Mouse (Mus musculus): ENCODE results near the gene Cmas. TPM values are rescaled to one million over a fixed set of nuclear protein-coding genes. Genes with fewer than 3 reads are reported as not detected.
A peak's percentile ranks its signal among the peaks of the same experiment; 100 is the strongest.

The Cmas gene
- polyA plus RNA-seq, 1 experiment, result 16.1 TPM

DNA sequence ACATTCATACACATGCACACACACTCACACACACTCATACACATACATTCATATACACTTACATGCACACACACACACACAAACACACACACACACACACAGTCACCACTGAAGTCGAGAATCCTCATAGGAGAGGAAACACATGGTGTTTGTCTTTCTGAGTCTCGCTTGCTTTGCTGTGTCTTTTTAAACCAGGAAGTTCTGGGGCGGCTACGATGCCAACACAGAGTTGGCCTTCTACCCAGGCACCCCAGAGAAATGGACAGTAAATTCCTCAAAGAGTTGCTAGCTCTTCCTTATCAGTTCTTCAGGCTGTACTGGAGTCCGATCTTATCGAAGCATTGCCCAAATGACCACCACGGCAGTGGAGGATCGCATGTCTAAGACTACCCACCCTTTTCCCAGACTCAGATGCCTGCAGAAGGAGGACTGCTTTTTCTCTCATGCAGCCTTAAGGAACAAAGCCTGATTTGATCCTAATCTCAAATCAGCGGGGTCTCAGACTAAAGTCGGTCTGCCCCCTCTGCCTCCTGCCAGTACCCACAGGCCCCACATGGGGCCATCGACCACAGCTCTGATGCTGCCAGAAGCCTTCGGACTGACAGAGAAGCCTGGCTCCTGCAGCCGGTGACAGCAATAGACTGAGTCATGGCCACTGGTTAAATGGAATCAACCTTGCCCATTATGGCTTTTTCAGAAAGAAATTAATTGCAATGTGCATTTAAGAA is 35.9 kb downstream of the Cmas start:
- DNase-seq (ENCODE audit: low read depth), result no peak

DNA sequence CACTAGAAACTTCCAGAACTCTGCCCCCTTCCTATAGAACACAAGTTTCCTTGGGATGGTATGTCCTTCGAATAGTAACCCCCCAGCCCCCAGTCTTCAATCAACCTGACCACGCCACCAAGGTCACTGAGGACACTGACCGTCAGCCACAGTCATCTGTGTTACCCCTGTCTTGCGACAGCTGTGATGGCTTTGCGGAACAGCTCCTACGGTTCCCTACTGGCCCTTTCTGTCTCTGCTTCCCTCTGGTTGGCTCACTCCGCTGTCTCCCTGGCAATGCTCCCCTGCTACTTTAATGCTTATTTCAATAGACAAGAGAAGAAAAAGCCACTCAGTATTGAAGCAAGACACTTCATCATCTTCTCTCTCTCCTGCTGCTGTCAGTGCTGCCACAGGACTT is 37.0 kb downstream of the Cmas start:
- no peak for DNase-seq (ENCODE audit: low read depth)

DNA sequence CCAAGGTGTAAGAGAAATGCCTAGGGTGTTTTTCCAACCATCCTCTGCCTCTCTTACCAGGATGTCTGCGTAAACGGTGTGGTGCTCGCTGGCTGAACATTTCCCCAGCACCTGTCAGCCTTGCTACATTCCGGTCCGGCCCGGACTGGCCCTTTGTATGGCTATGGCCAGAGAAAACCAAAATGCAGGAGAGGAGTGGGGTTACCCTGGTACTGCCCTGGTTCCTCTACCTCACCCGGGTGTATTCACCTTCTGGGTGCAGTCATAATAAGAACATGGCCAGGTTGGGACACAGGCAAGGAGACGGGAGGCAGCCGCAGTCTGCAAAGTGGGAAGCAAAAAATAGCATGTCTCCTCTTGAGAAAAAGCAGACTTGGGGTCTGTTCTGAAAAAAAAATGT is 38.6 kb downstream of the Cmas start:
- no peak for DNase-seq (ENCODE audit: low read depth)

DNA sequence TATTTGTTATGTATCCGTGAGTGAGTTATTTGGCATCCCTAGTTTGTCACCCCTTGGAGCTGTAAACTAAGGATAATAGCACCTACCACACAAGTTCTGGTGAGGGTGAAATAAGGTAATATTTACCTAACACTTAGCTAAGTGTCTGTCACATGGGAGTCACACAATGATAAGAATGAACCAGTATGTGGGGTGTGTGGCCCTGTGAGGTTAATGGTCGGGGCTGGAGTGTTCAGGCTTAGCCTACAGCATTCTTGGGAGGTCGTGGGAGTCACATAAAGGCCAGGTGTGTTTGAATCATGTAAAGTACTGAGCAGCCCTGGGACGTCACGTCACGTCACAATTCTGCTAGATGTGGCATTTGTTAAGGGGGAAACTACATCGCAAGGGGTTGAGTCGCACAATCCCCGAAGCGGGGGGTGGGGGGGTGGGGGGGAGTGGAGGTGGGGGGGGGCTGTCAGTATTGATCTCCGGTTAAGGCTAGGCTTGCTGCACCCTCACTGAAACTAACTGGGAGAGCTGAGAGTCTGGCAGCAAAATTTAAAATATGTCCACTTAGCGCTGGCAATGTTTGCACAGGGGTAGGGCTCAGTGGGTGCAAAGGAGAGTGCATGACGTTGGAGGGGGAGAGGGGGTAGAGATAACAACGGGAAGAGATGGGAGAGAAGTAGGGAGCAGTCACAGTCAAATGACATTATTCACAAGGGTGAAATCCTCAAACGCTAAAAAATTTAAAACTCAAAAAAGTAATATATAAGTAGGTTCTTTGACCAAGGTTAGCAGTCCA is 39.4 kb downstream of the Cmas start:
- DNase-seq (ENCODE audit: low read depth), result no peak

DNA sequence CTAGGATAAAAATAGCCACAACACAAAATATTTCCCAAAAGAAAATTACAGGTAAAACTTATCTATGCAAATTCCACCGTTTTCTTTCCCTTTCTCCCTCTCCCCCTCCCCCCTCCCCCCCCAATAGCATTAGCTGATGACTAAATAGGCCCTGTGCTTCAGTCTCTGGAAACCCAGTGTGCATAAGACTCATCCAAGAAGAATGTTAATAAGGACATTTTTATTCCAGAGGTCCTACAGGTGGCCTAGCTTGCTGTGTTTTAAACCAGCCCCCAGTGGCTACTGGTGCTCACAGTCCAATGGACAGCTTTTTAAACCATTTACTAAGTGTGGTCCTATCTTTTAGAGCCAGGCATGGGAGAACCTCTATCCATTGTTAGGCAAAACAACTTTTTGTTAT is 41.5 kb downstream of the Cmas start:
- no peak for DNase-seq (ENCODE audit: low read depth)

DNA sequence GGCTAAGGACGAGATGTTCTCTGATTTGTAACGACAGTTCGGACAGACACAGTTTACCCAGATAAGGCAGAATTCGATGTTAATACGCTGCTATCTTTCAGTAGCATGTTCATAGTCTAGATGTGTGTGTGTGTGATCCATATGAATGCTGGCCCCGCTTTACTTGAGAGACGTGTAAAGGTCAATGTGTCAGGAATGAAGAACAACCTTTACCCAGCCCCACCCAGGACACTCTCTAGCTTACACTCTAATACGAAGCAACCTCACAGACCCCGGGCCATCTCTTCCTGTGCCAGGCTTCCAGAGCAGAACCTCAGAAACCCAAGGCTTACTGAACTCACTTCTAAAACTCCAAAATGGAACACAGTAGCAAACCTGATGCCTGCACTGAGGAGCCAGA is 42.4 kb downstream of the Cmas start:
- no peak for DNase-seq (ENCODE audit: low read depth)

DNA sequence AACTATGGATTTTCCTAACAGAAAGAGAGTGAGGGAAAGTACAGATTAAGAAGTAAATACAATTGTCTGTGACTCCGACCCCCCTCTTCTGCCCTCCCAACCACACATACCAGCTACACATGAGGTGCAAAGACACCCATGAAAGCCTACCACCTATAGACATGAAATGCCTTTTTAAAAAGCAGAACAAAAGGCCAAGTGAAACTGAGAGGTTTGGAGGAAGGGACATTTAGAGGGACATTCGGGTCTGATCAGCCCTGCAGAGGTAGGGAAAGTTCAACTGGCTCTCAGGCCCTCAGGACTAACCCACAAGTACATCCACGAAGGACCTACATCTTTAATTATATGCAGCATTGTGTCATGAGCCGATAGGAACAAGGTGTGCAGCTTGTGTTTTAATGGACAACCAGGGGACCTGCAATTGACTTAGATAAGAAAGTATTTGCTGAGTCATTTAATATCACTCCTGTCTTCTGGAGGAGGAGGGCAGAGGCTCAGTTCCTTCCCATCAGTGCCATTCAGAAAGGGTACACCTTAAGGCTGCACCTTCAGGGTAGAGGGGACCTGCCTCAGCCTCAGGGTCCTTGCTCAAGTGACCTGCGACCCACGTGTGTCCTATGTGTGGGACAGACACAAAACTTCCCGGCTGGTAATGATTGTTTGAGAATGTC is 43.4 kb downstream of the Cmas start:
- no peak for DNase-seq (ENCODE audit: low read depth)

DNA sequence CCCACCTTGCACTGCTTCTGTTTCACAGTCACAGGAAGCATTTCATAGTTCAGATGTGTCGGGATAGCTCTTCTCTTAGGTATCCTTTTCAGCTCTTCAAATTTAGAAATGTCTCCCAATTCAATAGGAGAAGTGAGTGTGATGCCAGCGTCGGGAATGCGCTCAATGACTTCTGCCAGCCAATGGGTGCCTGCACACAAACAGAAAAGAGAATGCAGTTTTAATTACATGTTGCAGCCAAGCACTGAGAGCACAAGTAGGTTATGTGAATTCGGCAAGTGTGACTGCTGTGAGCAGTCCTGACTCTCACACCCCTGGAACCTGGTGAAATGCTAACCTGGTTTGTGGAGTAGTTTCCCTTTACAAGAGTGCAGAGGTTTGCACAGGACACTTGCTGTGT is 45.2 kb downstream of the Cmas start:
- DNase-seq (ENCODE audit: low read depth), result no peak

DNA sequence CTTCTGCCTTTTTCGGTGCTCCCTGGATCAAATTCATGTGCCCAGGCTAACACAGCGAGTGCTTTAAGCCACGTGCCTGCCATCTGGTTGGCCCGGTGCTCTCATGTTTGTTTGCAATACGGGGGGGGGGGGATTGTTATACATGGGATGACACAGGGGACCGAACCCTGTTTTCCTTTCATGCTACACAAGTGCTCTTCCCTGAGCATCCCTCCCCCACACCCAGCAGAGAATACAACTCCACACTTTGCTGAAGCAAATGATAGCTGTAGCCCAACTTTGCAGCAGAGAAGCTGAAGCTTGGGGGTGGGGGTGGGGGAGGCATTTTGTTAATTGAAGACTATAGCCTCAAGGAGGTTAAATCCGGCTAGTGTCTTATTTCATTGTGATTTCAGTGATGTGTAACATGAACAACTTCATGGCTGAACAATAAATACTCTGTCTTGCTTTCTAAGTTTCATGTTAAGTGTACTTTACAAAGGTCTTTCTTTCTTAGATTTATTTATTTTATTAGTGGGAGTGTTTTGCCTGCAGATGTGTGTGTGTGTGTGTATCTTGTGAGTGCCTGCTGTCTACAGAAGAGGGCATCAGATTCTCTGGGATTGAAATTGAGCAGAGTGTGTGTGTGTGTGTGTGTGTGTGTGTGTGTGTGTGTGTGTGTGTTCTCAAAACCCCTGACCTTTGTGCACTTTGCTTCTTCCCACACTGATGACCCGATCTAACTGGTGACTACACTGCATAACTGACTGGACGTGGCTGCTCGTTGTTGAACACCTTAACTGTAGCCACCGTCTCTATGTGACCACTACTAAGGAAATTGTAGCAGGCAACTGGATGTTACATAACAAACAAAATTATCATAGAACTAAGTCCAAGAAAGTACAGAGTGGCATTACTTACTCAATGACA is 46.4 kb downstream of the Cmas start:
- no peak for DNase-seq (ENCODE audit: low read depth)

DNA sequence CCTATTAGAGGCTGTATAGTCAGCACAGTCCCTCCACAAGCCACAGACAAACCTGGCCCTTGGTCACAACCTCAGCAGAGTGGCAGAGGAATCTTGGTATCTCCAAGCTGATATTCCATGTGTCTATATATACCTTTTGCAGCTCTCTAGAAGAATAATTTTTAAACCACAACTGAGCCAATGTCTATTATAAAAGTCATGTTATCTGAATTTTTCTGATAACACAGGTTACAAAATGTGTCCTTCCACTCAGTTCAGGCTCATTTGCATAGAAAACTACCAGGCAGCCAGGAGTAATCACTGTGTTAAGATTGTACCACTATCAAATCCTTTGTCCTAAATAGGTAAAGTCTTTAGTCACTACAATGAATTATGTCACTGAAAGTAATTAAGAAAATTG is 47.9 kb downstream of the Cmas start, which contains the start of gene Sult6b2:
Gene Sult6b2, minus strand, starts transcription at position 101 of the 400 bp plus-strand sequence.
- no peak for DNase-seq (ENCODE audit: low read depth)

DNA sequence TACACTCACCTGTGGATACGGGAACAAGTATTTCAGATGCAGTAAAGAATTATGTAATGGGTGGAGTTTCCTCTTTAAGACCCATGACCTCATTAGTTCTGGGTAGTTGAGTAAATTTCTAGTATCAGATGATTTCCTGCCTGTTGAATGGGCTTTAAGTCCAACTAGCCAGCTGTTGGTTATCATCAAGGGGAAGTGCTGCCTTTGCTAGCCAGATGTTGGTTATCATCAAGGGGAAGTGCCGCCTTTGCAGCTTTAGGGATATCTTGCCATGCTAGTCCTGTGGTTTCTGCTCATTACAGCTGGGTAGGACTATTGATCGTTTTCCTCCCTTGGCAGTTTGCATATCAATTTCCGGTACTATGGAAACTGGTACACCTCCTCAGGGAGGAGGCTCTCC is 49.8 kb downstream of the Cmas start:
- DNase-seq (ENCODE audit: low read depth), result no peak

DNA sequence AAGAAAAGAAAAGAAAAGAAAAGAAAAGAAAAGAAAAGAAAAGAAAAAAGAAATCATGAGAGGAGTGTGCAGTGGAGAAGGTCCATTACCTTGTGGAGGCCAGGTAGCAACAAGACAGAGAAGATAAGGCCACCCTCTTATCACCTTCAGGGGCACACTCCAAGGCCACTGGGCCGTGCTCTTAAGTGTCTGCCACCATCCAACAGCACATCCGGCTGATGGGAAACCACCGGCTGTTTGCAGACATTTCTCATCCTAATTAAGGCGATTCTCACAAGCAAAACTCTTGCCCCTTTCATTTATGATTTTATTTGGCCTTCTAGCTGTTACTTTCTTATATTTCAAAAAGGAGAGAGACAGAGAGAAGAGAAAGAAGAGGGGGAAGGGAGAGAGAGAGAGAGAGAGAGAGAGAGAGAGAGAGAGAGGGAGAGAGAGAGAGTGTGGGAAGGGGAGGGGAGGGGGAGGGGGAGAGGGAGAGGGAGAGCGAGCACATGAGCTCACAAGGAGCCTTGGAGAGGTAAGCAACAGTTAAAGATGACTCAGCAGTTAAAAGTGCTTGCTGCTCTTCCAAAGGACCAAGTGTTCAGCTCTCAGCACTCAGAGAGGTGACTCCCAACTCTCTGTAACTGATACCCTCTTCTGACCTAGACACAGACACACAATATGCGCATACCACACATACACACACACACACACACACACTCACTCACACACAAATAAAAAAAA is 53.0 kb downstream of the Cmas start:
- no peak for DNase-seq (ENCODE audit: low read depth)

DNA sequence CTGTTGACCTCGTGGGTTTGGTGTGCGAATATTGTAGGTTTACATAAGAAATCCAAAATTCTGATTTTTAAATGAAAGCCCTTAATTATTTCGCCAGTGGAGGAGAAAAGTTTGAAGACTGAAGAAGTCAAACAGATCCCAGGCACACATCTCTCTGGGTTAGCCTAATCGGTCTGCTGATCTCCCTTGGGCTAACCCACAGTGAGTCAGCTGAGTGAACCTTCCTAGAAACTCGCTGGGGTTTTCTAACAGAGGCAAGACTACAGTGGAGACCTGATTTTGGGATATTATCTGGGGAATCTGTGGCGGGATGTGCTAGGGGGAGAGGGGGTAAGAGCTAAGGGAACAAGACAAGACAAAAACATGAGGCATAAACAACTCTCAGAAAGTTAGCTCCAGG is 53.8 kb downstream of the Cmas start:
- DNase-seq (ENCODE audit: low read depth), result no peak

DNA sequence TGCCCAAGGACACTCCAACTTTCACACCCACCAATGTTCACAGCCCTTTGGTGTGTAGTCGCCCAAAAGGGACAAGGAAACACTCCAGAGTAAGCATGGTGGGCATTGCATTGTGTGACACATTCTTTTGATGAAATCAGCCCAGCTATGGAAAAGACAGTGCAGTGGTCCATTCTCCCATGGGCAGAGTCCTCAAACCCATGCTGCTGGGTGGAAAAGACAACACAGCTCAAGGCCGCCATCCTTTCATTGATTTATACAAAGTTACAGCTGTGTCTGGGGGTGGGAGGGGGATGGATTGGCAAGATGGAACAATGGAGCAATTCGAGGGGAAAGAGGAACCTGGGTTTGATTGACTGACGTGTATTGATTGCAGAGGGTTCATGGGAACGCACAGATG is 56.5 kb downstream of the Cmas start:
- no peak for DNase-seq (ENCODE audit: low read depth)

DNA sequence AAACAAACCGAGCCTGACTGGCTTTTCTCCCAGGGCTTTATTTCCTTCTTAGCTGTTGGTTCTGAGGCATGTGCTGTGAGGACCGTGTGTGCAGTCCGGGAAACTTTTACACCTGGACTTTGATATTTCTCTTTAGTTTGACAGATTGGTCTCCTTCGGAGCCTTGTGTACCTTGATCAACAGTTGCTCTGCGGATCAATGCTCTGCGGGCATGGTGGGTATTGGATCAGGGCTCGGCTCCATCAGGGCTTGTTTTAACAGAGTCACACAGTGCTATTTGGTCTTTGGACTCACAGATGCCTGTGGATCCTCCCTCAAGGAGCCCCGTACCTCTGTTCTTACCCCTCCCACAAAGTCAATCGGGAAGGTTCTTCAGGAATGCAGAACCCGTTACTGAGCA is 57.5 kb downstream of the Cmas start:
- DNase-seq (ENCODE audit: low read depth), result no peak

DNA sequence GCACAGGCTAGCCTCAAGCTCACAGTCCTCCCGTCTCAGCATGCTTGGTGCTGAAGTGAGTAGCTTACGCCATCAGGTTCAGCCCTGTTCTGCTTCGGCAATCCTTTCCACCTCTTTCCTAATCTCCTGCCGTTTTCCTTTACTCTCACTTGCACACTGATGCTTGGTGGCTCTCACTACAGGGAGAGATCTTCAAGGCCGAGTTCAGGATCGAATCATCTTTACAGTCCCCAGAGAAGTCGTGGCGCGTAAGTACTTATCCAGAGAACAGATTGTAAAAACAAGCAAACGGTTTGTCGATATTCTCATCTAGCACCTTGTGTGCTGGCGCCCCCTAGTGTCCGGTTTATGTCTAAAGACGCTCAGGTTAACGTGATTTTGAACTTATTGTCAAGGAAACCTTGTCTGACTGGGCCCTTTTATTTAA is 58.0 kb downstream of the Cmas start:
- DNase-seq (ENCODE audit: low read depth), result peak; percentile 6

DNA sequence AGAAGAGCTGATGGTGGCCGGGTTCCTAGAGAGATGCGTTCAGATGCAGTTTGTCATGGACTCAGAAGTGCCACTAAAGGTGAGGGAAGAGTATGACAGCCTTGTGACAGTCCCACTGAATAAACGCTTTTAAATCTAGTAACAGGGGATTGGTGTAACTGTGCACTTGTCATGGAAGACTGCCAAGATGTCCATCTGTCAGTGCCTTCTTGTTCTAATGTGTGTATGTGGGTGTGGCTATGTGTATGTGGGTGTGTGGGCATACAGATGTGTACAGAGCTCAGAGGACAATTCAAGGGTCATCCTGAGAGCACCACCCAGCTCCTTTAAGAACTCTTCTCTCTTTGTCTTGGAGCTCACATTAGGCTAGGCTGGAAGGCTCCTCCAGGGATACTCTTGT is 59.0 kb downstream of the Cmas start:
- no peak for DNase-seq (ENCODE audit: low read depth)

DNA sequence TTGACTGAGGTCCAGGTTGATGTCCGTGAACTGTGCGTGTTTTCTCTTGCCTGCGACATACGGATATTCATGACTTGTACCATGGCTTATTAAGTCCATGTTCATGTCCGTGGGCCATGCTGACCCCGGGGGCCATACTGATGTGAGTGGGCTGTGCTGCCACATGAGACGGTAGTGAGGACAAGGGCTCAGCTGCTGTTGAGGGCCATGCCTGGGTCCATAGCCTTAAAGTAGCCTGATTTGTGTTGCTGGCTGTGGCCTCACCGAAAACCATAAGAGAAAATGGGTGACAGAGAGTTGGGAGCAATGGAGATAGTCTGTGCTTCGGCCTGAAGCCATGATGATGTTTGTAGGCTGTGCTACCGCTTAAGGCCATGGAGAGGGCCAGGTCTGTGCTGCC is 61.8 kb downstream of the Cmas start:
- DNase-seq (ENCODE audit: low read depth), result no peak

DNA sequence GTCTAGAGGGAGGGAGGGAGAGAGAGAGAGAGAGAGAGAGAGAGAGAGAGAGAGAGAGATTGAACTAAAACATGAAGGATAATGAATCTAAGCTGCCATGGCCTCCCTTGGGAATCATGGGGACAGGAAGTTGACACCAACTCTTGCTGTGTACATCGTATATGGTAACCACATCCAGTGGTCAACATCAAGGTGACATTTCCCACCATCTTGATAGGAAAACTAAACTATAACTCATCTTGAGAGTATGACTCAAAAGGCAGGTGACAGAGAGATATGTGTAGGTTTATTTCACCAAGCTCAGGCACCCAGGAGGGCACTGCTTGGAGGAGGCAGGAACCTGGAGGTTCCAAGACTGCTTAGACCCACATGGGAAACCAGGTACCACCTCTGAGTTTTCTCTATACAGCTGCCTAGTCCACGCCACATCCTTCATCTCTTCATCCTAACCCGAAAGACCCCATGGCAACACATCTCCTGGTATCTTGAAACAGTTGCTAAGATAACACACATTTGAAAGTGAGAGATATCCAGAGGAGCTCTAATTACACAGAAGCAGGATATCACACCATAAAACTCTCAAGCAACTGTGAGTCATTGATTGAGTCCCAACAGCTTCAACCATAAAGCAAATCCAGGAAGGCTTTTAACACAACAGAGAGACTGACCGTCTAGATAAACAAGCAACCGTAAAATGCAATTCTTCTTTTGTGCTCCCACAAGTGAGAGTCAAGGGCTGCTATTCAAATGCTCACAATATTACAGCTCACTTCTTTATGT is 66.7 kb downstream of the Cmas start:
- DNase-seq (ENCODE audit: low read depth), result no peak

All from gonadal fat pad, adult 2 months (tissue).